Mouse (Mus musculus) heart, embryonic 13.5 days (tissue): ENCODE measurements around the gene Dpysl4. TPM values are rescaled to one million over a fixed set of nuclear protein-coding genes. Genes with fewer than 3 reads are reported as not detected.

Source experiments
- ATAC-seq: fragments of 200-750 bp; cut with Nextera tagmentation; 2 replicates; pipeline ENCODE4 v1.8.0; 2017; ENCODE audit warnings: moderate TSS enrichment; ENCODE audit not compliant: insufficient number of reproducible peaks, low FRiP score, low TSS enrichment; ENCODE audit errors: extremely low read depth
- H3K27ac ChIP-seq: fragments of 300-500 bp; sonication (generic); replicated peaks from 2 replicates; pipeline ENCODE4 v1.5.1; 2015; ENCODE audit warnings: moderate library complexity, mild to moderate bottlenecking, inconsistent platforms
- H3K27me3 ChIP-seq: fragments of 300-500 bp; sonication (generic); replicated peaks from 2 replicates; pipeline ENCODE4 v1.6.1; 2015; ENCODE audit warnings: mild to moderate bottlenecking, inconsistent platforms
- H3K36me3 ChIP-seq: fragments of 300-500 bp; sonication (generic); 2 replicates; pipeline ENCODE4 v1.6.1; 2015; ENCODE audit warnings: mild to moderate bottlenecking, inconsistent platforms
- H3K4me1 ChIP-seq: fragments of 300-500 bp; sonication (generic); 2 replicates; pipeline ENCODE4 v1.6.1; 2015; ENCODE audit warnings: inconsistent platforms
- H3K4me2 ChIP-seq: fragments of 300-500 bp; sonication (generic); 2 replicates; pipeline ENCODE4 v1.6.1; 2015; ENCODE audit warnings: inconsistent platforms, mild to moderate bottlenecking, moderate library complexity
- H3K4me3 ChIP-seq: fragments of 300-500 bp; sonication (generic); 2 replicates; pipeline ENCODE4 v1.5.1; 2015; ENCODE audit warnings: moderate library complexity, mild to moderate bottlenecking, inconsistent platforms
- H3K9ac ChIP-seq: fragments of 300-500 bp; sonication (generic); 2 replicates; pipeline ENCODE4 v1.6.1; 2015; ENCODE audit warnings: inconsistent platforms, mild to moderate bottlenecking, moderate library complexity
- H3K9me3 ChIP-seq: fragments of 300-500 bp; sonication (generic); 2 replicates; pipeline ENCODE4 v1.6.1; 2016; ENCODE audit warnings: inconsistent platforms
- WGBS: fragments of 180-500 bp; shearing (Covaris S2); methylation state at CpG from one replicate; pipeline ENCODE4 v1.1.7; 2015; ENCODE audit warnings: mixed read lengths; 5-methylcytosine and 5-hydroxymethylcytosine counted together
- polyA plus RNA-seq: library from polyadenylated mRNA; unstranded; fragments of >200 nt; fragmentation: Nextera tagmentation; extraction: Ambion mirVana; gene quantifications from 2 replicates; pipeline ENCODE4 v1.2.1, GENCODE M21; 2015

The Dpysl4 gene
- 3.2 and 3.5 TPM in 2 replicates for polyA plus RNA-seq

DNA sequence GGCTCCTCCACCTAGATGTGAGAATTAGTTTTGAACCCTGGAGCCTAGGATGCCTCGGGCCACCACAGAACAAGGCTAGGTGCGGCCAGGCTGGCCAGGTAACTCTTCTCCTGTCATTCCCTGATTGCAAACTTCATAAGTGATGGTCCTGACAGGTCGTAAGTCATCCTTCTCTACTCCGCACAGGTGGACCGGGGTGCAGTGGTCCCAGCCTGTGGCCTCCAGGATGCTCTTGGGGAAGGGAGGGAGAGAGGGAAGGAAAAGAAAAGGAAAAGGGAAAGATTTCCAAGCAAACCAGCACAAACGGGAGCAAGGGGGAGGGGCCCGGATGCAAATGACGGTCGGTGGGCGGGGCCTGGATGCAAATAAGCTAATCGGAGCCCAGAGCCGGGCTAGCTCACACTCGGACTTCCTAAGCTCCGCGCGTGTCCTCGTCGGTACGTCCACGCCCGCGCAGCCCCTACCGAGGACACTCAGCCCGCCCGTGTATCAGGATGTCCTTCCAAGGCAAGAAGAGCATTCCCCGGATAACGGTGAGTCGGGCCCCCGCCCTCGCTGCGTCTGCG is at the start of gene Dpysl4:
Gene Dpysl4, plus strand, starts transcription at position 373 of the 566 bp plus-strand sequence.
- peaks cover 14% of the 10 kb centered on the region for H3K4me1 ChIP-seq
- ATAC-seq = no peak
- H3K4me3 ChIP-seq = peak within 1 kb of the TSS; percentile 60
- H3K9me3 ChIP-seq = no peaks in the 10 kb centered on the region
- no peaks in the 10 kb centered on the region for H3K36me3 ChIP-seq
- peak within 1 kb of the TSS; percentile 73 for H3K9ac ChIP-seq
- H3K27me3 ChIP-seq = peaks cover 87% of the 10 kb centered on the region
- WGBS = 8% methylated on average over 32 of the region's 32 CpGs
- peak within 1 kb of the TSS; percentile 86 for H3K4me2 ChIP-seq
- no peak within 1 kb of the TSS; the same call in 1 of the 2 replicates for H3K27ac ChIP-seq

DNA sequence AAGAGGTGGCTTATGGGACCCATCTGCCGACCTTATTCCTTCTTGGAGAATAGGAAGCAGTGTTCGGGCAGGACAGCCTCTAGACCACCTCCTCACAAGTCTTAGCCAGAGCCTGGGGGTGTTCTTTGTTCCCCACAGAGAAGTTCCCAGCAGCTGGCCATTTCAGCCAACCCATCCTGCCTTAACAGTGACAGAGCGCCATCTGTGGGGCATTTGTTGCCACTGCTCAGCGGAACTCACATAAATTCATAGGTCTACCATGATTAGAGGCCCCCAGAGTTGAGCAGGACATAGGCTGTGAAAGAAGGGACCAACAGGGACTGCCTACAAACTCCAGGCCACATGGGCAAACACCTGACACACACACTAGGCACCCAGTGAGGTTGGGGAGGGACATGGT is 22.4 kb upstream of the Dpysl4 start:
- ATAC-seq = no peak
- H3K4me2 ChIP-seq = no peak overlapping the region
- H3K4me1 ChIP-seq = no peaks in the 10 kb centered on the region
- no peak overlapping the region for H3K9ac ChIP-seq
- WGBS = 48% methylated on average over 4 of the region's 4 CpGs
- H3K4me3 ChIP-seq = no peak overlapping the region
- no peaks in the 10 kb centered on the region for H3K36me3 ChIP-seq
- peaks cover 19% of the 10 kb centered on the region; the same call in 1 of the 2 replicates for H3K27me3 ChIP-seq
- no peaks in the 10 kb centered on the region for H3K9me3 ChIP-seq
- no peak overlapping the region for H3K27ac ChIP-seq

DNA sequence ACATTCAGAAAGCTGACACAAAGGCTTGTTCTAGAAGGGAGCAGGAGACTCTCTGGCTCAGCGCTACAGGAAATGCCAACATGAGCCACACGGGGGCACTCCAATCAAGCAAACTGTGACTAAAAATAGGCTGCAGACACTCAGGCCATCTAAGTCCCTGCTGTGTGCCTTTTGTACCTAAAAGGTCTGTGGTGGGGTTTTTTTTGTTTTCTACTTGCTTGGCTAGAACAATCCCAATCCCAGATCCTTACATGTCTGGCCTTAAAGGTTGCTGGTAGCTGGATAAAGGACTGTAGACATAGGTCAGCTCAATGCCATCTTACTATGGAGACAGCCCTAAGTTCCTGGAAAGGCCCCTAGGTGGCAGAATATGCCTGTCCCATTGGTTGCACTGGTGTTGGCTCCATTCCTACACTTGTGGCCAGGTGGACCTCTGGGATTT is 17.6 kb upstream of the Dpysl4 start:
- Histone ChIP-seq H3K9me3 (no peaks in the 10 kb centered on the region), H3K4me2 (no peak overlapping the region), H3K4me1 (no peaks in the 10 kb centered on the region), H3K9ac (no peak overlapping the region), H3K36me3 (no peaks in the 10 kb centered on the region), H3K27ac (no peak overlapping the region), H3K4me3 (no peak overlapping the region), H3K27me3 (peaks cover 13% of the 10 kb centered on the region; the same call in 1 of the 2 replicates)
- no peak for ATAC-seq
- 0% methylated on average over 2 of the region's 2 CpGs for WGBS

DNA sequence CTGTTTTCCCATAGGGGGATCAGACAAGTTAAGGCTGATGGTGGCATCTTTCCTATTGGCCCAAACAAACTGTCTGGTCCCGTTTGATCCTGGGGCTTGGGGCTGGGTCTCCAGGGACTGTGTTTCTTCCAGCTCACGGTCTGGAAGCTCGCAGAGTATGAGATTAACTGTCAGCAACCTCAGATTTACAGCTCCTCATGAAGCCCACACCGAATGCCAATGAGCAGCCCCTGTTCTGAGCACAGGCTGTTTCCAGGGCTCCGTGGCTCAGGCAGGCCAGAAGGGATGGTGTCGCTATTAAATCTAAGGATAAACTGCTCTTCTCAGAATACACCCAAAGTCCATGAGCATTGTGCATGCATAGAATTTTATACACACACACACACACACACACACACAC is 11.6 kb upstream of the Dpysl4 start:
- Histone ChIP-seq H3K36me3 (no peaks in the 10 kb centered on the region), H3K4me1 (peaks cover 8% of the 10 kb centered on the region), H3K4me2 (no peak overlapping the region), H3K9me3 (no peaks in the 10 kb centered on the region), H3K27ac (no peak overlapping the region), H3K9ac (no peak overlapping the region), H3K4me3 (no peak overlapping the region), H3K27me3 (peaks cover 29% of the 10 kb centered on the region)
- no peak for ATAC-seq
- 19% methylated on average over 6 of the region's 6 CpGs for WGBS

DNA sequence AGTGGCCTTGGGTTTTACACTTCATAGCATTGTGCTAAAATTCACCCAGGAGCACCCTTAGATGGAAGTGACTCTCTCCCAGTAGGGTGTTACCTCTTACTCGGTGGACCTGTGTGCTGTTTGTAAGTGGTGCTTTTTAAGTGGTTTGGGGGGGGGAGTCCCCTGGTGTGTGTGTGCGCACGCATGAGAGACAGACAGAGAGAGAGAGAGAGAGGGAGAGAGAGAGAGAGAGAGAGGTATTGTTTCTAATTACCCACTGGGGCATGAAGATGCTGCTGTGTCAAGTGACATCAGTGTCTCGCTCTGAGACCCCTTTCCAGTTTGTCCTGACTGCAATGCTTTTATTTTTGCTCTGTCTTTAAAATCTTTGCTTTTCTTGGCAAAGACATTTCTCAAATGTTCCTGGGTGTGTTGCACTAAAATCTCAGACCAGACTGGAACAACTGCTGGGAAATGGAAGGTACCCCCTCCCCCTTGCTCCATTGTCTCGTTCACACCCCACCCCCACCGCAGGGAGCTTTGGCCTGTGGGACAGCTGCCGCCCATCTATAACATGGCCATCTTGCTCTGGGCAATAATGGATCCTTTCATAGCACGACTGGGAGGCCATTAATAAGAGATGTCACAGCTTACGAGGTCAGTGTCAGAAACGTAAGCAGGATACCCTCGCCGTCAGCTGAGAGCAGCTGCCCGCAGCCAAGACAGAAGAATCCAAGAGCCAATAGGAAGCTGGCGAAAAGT is 10.6 kb upstream of the Dpysl4 start:
- Histone ChIP-seq H3K36me3 (no peaks in the 10 kb centered on the region), H3K4me2 (no peak overlapping the region), H3K4me1 (peaks cover 8% of the 10 kb centered on the region), H3K27me3 (peaks cover 29% of the 10 kb centered on the region), H3K27ac (no peak overlapping the region), H3K4me3 (no peak overlapping the region), H3K9ac (no peak overlapping the region), H3K9me3 (no peaks in the 10 kb centered on the region)
- WGBS = 60% methylated on average over 14 of the region's 14 CpGs
- ATAC-seq = no peak

DNA sequence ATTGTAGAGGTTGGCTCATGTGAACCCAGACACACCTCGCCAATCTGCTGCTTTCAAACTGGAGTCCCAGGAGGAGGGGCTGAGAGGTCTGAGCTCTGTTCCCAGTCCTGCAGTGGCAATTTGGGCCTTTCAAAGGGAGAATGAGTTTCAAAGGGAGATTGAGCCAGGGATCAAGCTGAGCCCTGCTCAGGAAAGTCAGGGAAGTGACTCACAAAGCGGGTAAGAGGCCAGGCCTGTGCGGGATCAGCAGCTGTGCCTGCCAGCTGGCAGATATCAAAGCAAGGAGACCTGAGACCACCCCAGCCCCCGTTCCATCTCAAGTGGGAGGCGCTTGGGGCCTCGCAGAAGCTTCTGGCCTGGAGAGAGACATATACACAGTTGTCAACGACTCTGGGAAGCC is 8.5 kb upstream of the Dpysl4 start:
- H3K9me3 ChIP-seq = no peaks in the 10 kb centered on the region
- peaks cover 8% of the 10 kb centered on the region for H3K4me1 ChIP-seq
- peak overlapping the region; percentile 29; the same call in 1 of the 2 replicates for H3K9ac ChIP-seq
- WGBS = 13% methylated on average over 7 of the region's 7 CpGs
- H3K36me3 ChIP-seq = no peaks in the 10 kb centered on the region
- no peak overlapping the region for H3K4me3 ChIP-seq
- no peak overlapping the region for H3K4me2 ChIP-seq
- no peak for ATAC-seq
- H3K27me3 ChIP-seq = peaks cover 36% of the 10 kb centered on the region
- H3K27ac ChIP-seq = no peak overlapping the region

DNA sequence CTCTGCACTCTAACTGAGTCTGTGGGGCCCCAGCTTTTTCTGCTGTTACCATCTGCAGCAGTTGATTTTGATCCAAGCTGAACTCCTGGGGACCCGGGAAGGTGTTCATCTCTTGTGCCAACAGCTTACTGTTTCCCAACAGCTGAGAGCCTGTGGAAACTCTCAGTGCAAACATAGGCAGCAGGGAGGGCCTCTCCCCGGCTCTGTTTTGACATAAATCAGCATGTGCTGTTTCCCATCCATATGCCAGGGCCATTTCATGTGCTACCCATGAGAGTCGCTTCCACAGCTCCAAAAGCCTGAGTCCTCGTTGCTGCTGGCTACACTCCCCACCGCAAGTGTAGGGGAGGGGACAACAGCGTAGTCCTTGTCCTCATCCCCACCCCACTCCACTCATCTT is 7.6 kb upstream of the Dpysl4 start:
- WGBS = 60% methylated on average over 6 of the region's 6 CpGs
- no peak for ATAC-seq
- Histone ChIP-seq H3K36me3 (no peaks in the 10 kb centered on the region), H3K4me1 (peaks cover 8% of the 10 kb centered on the region), H3K27ac (no peak overlapping the region), H3K4me2 (no peak overlapping the region), H3K9me3 (no peaks in the 10 kb centered on the region), H3K27me3 (peaks cover 45% of the 10 kb centered on the region), H3K4me3 (no peak overlapping the region), H3K9ac (no peak overlapping the region)

DNA sequence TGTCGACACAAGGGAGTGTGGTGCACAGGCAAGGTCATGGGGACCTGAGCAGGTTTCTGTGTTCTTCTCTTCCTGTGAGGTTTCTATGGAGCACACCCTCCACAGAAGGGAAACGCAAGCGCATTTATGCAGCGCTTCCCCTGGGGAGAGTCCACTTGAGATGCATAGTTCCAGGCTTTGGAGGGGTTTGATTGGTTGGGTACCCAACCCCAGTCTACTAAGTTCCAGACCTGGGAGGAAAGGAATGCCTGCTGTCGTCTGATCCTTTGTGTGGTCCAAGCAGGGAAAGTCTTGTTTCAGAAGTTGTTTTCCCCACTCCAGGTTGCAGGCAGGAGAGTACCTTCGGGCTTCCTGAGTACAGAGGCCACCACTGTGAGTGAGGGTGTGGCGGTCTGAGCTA is 6.7 kb upstream of the Dpysl4 start:
- H3K9me3 ChIP-seq = no peaks in the 10 kb centered on the region
- H3K4me3 ChIP-seq = no peak overlapping the region
- H3K27me3 ChIP-seq = peaks cover 50% of the 10 kb centered on the region
- no peaks in the 10 kb centered on the region for H3K36me3 ChIP-seq
- 59% methylated on average over 7 of the region's 7 CpGs for WGBS
- no peak for ATAC-seq
- no peak overlapping the region for H3K4me2 ChIP-seq
- no peak overlapping the region for H3K27ac ChIP-seq
- peaks cover 8% of the 10 kb centered on the region for H3K4me1 ChIP-seq
- H3K9ac ChIP-seq = no peak overlapping the region

DNA sequence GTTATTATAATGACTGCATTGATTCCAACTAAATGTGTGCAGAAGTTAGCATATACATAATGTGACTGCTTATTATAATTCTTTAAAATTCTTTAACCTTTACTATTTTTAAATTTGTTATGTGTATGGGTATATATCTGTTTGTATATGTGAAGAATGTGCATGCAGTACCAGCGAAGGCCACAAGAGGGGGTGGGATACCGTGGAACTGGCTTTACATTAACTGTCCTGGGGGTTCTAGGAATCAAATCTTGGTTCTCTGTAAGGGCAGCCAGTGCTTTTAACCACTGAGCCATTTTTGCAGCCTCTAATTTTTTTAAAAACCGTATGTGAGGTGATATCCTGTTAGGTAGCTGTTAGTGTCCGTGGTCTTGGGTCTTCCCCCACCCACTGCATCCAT is 5.1 kb upstream of the Dpysl4 start:
- Histone ChIP-seq H3K4me1 (peaks cover 10% of the 10 kb centered on the region), H3K4me3 (no peak overlapping the region), H3K27me3 (peaks cover 66% of the 10 kb centered on the region), H3K27ac (no peak overlapping the region), H3K36me3 (no peaks in the 10 kb centered on the region), H3K4me2 (no peak overlapping the region), H3K9ac (no peak overlapping the region), H3K9me3 (no peaks in the 10 kb centered on the region)
- no peak for ATAC-seq
- 65% methylated on average over 4 of the region's 4 CpGs for WGBS

DNA sequence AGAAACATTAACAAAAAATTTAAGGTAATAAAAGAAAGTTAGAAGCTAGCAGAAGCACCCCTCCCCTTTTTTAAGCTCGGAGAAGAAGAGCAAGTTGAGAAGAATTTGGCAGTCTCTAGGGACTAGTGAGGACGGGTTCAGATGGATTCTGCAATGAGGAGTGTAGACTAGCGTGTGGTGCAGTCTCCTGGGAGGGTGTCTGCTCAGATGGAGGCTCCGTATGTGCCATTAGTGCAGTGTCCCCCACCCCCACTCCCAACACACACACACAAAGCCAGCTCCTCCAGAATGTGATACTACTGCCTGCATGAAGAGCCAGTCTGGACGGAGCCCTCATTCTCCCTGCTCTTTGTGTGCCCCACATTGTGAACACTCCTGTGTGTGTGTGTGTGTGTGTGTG is 4.6 kb upstream of the Dpysl4 start:
- no peak overlapping the region for H3K27ac ChIP-seq
- peaks cover 66% of the 10 kb centered on the region for H3K27me3 ChIP-seq
- no peak overlapping the region for H3K4me3 ChIP-seq
- ATAC-seq = no peak
- no peak overlapping the region for H3K9ac ChIP-seq
- no peaks in the 10 kb centered on the region for H3K9me3 ChIP-seq
- WGBS = 64% methylated on average over 5 of the region's 5 CpGs
- H3K4me2 ChIP-seq = no peak overlapping the region
- H3K4me1 ChIP-seq = peaks cover 15% of the 10 kb centered on the region
- H3K36me3 ChIP-seq = no peaks in the 10 kb centered on the region

DNA sequence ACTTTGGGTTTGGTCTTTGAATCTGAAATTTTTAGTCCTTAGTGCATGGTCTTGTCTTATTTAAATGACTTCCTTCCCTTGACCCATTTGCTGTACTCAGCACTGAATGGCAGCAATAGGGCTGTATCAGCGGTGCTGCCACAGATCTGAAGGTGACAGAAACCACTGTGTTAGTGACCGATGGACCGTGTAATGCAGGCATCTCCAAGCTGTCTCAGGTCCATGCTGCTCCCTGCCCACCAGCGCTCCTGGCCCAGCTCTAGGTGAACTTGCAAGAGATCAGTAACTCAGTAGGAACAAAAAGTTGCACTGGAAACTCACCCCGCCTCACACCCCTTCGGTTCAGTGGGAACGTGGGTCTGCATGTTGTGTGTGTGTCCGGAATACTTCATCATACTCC is 3.5 kb upstream of the Dpysl4 start:
- peaks cover 20% of the 10 kb centered on the region for H3K4me1 ChIP-seq
- 74% methylated on average over 8 of the region's 8 CpGs for WGBS
- H3K9me3 ChIP-seq = no peaks in the 10 kb centered on the region
- H3K4me2 ChIP-seq = no peak overlapping the region
- no peak overlapping the region for H3K9ac ChIP-seq
- H3K27ac ChIP-seq = no peak overlapping the region
- no peak for ATAC-seq
- H3K36me3 ChIP-seq = no peaks in the 10 kb centered on the region
- no peak overlapping the region for H3K4me3 ChIP-seq
- peaks cover 68% of the 10 kb centered on the region for H3K27me3 ChIP-seq

DNA sequence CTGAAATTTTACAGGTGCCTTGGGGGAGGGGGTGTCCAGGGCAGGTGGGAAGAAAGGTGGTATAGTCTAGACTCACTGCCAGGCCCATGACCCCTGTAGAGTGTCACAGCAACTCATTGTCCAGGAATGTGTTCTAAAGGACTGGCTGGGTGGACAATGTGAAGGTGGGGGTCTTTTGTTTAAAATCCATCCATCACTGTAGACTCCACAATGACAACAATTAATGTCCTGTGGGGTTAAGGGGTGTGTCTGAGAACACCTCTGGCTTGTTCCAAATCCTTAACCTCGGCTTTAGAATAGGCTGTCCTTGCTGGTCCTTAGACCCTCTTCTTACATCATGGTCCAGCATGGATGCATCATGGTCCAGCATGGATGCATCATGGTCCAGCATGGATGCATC is 1.5 kb upstream of the Dpysl4 start:
- no peaks in the 10 kb centered on the region for H3K9me3 ChIP-seq
- no peak overlapping the region for H3K4me2 ChIP-seq
- no peak overlapping the region for H3K27ac ChIP-seq
- WGBS = 61% methylated on average over 1 of the region's 1 CpGs
- no peak overlapping the region for H3K4me3 ChIP-seq
- ATAC-seq = no peak
- H3K9ac ChIP-seq = no peak overlapping the region
- H3K4me1 ChIP-seq = peaks cover 14% of the 10 kb centered on the region
- peaks cover 73% of the 10 kb centered on the region for H3K27me3 ChIP-seq
- no peaks in the 10 kb centered on the region for H3K36me3 ChIP-seq
